Mouse (Mus musculus) urinary bladder, postnatal 25 days (tissue): ENCODE data around the gene Dpep1.

Experiments used
- DNase-seq: peaks from one replicate; pipeline ENCODE4 v3.0.0; 2022; ENCODE audit warnings: low spot score

Dpep1 gene

GRCm38 (mm10) chr8:123250940-123251339 is 64.9 kb downstream of the Dpep1 start:
- no peak for DNase-seq
